Mouse (Mus musculus) bone marrow macrophage, adult 2 months (primary cell): Measurements from ENCODE around the gene Cox5a. TPM values are rescaled to one million over a fixed set of nuclear protein-coding genes. Genes with fewer than 3 reads are reported as not detected.

Experiments used
- H3K27ac ChIP-seq: 2 replicates; pipeline ENCODE4 v1.5.1; 2012; ENCODE audit warnings: low read depth, low read length; ENCODE audit not compliant: insufficient read depth
- H3K4me1 ChIP-seq: 2 replicates; pipeline ENCODE4 v1.6.1; 2012; ENCODE audit warnings: low read length; ENCODE audit not compliant: control insufficient read depth, insufficient read depth
- H3K4me3 ChIP-seq: 2 replicates; pipeline ENCODE4 v1.5.1; 2012; ENCODE audit warnings: mild to moderate bottlenecking, low read length, moderate library complexity; ENCODE audit not compliant: insufficient read depth
- CTCF ChIP-seq: IDR thresholded peaks from 2 replicates; pipeline ENCODE4 v1.5.1; 2012; ENCODE audit warnings: low read depth, mild to moderate bottlenecking, low read length, moderate library complexity
- POLR2A ChIP-seq: IDR thresholded peaks from 2 replicates; pipeline ENCODE4 v1.6.1; 2012; ENCODE audit warnings: mild to moderate bottlenecking, low read depth, low read length, borderline replicate concordance
- polyA plus RNA-seq: library from polyadenylated mRNA; stranded (reverse); fragments of >200 nt; gene quantifications from 2 replicates; pipeline ENCODE4 v1.2.4, GENCODE M21; 2012; ENCODE audit not compliant: missing spikeins, insufficient read depth, insufficient read length

The Cox5a gene
- polyA plus RNA-seq = 346 and 384 TPM in 2 replicates

DNA sequence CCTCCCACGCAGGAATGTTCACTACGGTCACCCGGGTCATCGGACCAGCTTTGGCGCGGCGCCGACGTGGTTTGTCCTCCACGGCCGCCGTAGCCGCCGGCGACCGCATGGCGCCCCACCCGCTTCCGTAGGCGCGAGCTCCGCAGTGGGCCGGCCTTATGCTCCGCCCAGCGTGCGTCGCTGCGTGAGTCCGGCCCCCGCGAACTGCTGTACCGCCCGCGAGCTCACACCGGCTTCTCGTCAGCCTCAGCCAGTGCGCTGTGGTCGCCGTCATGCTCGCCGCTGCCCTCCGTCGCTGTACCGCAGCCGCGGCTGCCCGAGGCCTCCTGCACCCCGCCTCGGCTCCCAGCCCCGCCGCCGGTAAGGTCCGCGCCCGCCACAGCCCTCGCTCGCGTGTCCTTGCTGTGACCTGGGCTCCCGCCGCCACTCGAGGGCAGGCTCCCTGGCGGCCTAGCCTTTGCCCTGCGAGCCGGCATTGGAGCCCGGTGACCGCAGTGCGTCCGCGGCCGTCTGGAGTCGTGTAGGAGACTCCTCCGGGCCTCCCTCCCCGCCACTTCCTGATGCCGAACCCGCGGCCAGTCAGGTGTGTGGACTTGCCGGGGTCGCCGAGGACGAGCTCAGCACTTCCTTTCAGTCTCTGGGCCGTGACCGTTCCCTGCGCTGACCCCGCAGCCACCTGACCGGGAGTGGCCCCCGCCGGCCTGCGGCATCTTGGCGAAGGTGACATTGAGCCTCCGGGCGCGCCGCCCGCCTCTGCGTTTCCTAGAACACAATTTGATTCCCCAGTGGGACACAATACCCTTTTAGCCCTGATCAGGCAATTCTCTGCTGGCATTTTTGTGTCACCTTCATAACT lies at the start of gene Cox5a:
Gene Cox5a (plus strand): TSS at position 219 of the 856 bp plus-strand sequence.
- TF ChIP-seq POLR2A (no peak), CTCF (no peak)
- Histone ChIP-seq H3K27ac (peak within 1 kb of the TSS; percentile 77), H3K4me1 (peaks cover 25% of the 10 kb centered on the region), H3K4me3 (peak within 1 kb of the TSS; percentile 82)

DNA sequence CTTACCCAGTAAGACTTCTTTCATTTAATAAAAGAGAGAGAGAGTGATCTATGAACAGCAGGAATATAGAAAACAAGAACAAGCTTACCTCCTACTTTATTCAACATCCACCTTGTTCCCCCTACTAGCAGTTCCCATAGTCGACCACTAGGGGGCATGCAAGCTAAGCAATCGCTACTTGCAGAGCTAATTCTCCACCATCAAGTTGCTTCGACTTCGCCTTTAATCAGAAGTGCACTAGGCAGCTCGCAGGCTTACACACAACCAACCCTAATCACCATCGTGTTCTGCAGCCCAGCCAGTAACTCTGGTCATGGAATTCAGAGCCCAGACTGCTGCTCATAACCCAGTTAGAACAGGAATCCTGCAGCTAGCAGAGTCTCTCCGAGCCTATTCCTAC lies 35.3 kb upstream of the Cox5a start:
- no peaks in the 10 kb centered on the region for H3K4me1 ChIP-seq
- no peak overlapping the region for H3K4me3 ChIP-seq
- H3K27ac ChIP-seq = no peak overlapping the region
- TF ChIP-seq CTCF = peak; percentile 35; the same call in 1 of the 2 replicates
- no peak for TF ChIP-seq POLR2A

DNA sequence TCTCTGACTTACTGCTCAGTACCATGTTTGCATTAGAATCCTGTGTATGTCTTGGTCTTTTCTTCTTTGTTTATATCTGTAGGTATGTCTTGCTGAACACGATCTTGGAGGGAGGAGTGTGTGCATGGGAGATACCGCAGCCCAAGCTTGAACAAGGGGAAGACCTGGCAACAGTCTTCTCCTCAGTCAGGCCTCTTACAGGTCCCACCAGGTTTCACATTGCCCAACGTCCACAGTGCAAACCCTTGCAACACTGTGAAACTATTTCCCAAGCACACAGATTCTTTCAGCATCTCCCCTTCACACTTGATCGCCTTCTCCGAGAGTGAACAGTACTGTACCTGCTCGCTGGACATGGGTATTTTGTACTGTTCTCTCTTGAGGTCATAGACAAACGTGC lies 33.3 kb upstream of the Cox5a start:
- H3K4me1 ChIP-seq = no peaks in the 10 kb centered on the region
- no peak for TF ChIP-seq POLR2A
- no peak for TF ChIP-seq CTCF
- H3K4me3 ChIP-seq = no peak overlapping the region

DNA sequence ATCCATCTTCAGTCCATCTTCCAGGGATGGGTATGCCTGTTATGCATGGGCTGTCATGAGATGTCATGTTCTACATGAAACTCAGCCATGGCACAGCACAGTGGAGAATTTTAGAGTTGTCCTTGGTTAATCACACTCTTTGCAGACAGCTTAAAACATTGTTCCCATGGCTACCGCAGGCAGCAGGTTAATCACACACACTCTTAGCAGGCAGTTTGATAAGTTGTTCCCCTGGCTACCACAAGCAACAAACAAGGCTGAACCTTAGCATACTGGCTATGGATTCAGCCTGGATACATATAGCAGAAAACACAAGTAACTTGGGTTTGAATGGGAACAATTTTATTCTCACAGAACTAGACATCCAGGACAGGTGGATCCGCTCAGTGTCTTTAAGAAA lies 27.5 kb upstream of the Cox5a start:
- no peak overlapping the region for H3K4me3 ChIP-seq
- no peaks in the 10 kb centered on the region for H3K4me1 ChIP-seq
- TF ChIP-seq CTCF (no peak), POLR2A (no peak)
- H3K27ac ChIP-seq = no peak overlapping the region

More for the DNA sequence above, 33.3 kb upstream of the Cox5a start:
- no peak overlapping the region for H3K27ac ChIP-seq

DNA sequence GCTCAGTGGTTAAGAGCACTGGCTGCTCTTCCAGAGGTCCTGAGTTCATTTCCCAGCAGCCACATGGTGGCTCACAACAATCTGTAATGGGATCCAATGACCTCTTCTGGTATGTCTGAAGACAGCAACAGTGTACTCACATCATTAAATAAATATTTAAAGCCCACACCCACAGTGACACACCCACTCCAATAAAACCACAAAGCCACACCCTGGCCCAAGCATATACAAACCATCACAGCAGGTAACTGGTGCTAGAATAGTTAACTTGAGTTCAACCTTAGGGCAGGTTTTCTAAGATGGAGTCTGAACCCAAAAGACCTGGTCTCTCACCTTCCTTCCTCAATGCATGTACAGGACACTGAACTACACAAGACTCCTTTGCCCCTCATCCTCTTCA lies 26.1 kb upstream of the Cox5a start:
- TF ChIP-seq POLR2A (no peak), CTCF (no peak)
- Histone ChIP-seq H3K4me1 (no peaks in the 10 kb centered on the region), H3K27ac (no peak overlapping the region), H3K4me3 (no peak overlapping the region)

GRCm38 (mm10) chr9:57497236-57497635 lies 23.8 kb upstream of the Cox5a start:
- TF ChIP-seq POLR2A (no peak), CTCF (no peak)
- no peaks in the 10 kb centered on the region for H3K4me1 ChIP-seq
- H3K27ac ChIP-seq = no peak overlapping the region
- no peak overlapping the region for H3K4me3 ChIP-seq

DNA sequence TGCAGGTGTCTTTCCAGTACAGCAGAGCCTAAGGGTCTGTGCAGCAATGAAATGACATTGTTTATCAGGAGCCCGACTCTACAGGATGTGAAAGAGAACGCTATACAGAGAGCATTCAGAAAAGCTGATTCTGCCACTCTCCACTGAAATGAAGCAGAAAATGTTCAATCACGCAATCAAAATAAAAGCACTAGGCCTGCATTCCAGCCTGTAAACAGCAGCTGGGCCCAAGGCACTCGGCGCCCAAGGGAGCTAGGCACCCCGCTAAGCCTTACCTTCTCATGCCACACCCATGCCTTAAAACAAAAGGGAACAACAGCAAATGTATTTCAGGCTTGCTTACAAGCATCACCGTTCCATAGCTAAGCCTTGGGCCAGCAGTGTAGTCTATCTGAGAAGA lies 22.5 kb upstream of the Cox5a start:
- TF ChIP-seq CTCF = no peak
- no peak for TF ChIP-seq POLR2A
- Histone ChIP-seq H3K27ac (no peak overlapping the region), H3K4me1 (no peaks in the 10 kb centered on the region), H3K4me3 (no peak overlapping the region)

DNA sequence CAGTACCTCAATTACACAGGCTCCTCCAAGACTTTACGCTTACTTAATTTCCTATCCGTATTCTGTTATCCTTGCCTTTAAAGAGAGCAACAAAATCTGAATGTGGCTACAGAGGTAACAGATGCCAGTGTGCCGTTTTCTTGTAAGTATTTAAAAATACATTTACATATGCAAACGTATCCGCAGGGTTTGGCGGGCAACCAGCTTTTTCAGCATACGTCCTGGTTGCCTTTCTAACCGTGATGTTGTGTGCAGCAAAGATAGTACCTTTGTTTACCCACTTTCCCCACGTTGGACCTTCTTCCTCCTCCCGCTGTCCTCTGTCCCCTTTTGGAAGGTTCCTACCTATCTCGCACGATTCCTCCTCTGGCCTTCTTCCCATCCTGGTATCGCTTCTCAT lies 19.6 kb upstream of the Cox5a start:
- no peak overlapping the region for H3K27ac ChIP-seq
- H3K4me3 ChIP-seq = no peak overlapping the region
- no peaks in the 10 kb centered on the region for H3K4me1 ChIP-seq
- no peak for TF ChIP-seq POLR2A
- TF ChIP-seq CTCF = no peak

DNA sequence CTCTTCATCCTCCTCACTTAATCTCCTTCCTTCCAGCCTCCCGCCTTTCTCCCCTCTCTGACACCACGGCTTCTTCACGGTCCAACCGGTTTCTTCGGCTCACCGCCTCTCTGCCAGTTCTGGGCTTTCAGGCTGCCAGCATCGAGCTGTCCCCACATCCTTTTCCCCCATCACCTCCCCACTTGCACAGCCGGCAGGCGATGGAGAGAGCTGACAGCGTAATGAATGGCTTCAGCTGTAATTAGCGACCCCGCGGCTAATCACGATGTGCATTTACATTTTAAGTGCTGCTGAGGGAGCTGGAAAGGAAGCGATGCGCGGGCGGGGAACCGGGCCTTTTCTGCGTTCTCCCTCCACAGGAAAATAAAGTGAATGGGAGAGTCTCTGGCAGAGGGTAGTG lies 19.2 kb upstream of the Cox5a start:
- Histone ChIP-seq H3K4me1 (no peaks in the 10 kb centered on the region), H3K4me3 (no peak overlapping the region), H3K27ac (no peak overlapping the region)
- TF ChIP-seq CTCF = no peak
- TF ChIP-seq POLR2A = no peak

- no peak for TF ChIP-seq CTCF
- no peak for TF ChIP-seq POLR2A
- H3K4me3 ChIP-seq = peak overlapping the region; percentile 56
- no peak overlapping the region for H3K27ac ChIP-seq
- no peaks in the 10 kb centered on the region for H3K4me1 ChIP-seq
Observed at GRCm38 (mm10) chr9:57502911-57503621, 18.0 kb upstream of the Cox5a start.
